Mouse (Mus musculus): ENCODE measurements around the gene Adprh. TPM values are rescaled to one million over a fixed set of nuclear protein-coding genes. Genes with fewer than 3 reads are reported as not detected.

The Adprh gene
- 28.8 and 31.0 TPM in 2 replicates for polyA plus RNA-seq (2015; fragmentation: Nextera tagmentation; extraction: Ambion mirVana)

DNA sequence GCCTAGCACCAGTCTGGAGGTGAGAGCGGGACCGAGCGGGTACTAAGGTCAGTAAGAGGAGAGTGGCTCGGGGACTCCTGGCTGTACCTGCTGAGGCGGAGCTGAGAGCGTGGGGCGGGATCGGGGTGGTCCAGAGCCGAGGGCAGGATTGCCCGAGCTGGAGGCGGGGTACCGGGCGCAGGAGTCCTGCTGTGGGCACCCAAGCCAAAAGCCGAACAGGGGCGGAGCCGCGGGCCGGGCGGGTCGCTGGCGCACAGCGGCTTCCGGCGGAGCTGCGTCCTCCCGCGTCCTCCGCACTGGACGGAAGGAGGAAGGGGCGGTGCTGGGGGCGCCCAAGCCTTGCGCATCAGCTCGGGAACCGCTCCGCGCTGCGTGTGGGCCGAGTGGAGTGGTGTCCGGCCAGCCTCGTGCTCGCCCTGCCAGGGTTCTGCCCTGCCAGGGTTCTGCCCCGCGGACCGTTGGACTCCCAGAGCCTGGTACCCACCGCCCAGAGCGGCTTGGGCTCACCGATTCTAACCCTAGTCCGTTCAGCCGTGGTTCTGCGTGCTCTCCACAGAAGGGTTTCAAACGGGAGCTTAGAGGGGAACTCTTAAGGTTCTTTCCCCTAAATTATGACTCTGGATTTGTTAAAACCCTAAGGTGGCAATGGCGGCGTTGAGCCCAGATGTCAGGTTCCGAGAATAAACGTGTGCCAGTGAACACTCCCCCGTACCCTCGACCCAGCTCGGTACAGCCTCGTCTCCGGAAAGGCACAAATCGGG, at the start of gene Adprh:
Gene Adprh, minus strand, starts transcription at position 262 of the 761 bp plus-strand sequence.
- Histone ChIP-seq H3K4me1 (ENCODE audit: control insufficient read depth, low read depth, low read length) (peaks cover 18% of the 10 kb centered on the region), H3K27me3 (ENCODE audit: control insufficient read depth, insufficient read depth, low read depth, low read length) (no peaks in the 10 kb centered on the region), H3K36me3 (ENCODE audit: control insufficient read depth, insufficient read depth) (no peaks in the 10 kb centered on the region), H3K27ac (ENCODE audit: low read length) (peak within 1 kb of the TSS; percentile 87), H3K4me2 (ENCODE audit: low read depth, low read length) (peak within 1 kb of the TSS; percentile 85), H3K4me3 (ENCODE audit: low read depth, low read length) (peak within 1 kb of the TSS; percentile 82), H3K9me3 (replicated peaks; ENCODE audit: control insufficient read depth, low read length) (no peaks in the 10 kb centered on the region), H3K9ac (ENCODE audit: low read depth, low read length) (peak within 1 kb of the TSS; percentile 93)
- ATAC-seq (ENCODE audit: low read depth), result peak; percentile 93
- under 1% methylated on average over 61 of the region's 61 CpGs for WGBS (ENCODE audit: insufficient replicate concordance)

DNA sequence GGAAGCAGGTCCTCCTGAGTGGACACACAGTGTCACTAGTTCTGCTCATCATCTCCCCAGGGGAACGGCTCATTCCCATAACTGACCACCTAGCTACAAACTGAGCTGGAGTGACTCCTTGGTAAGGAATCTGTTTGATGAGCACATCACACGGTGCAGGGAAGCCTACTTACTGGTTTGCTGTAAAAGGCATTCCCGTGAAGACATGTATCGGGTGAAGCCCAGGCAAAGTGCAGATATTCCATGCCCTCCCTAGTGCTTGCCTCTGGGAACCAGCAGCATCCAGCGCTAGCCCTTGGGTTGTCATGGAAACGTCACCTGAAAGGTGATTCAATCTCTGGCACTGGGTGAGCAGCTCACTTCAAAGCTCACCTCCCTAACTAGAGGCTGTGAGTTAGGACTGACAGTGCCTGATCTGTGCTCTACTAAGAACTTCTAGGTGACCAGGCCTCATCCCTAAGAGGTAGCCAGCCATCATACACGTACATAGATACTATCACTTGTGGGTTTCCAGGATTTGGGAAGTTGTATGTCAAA, 44.2 kb upstream of the Adprh start:
- Histone ChIP-seq H3K27ac (ENCODE audit: low read length) (no peak overlapping the region), H3K4me2 (ENCODE audit: low read depth, low read length) (no peak overlapping the region), H3K36me3 (ENCODE audit: control insufficient read depth, insufficient read depth) (peaks cover 8% of the 10 kb centered on the region), H3K4me1 (ENCODE audit: control insufficient read depth, low read depth, low read length) (no peaks in the 10 kb centered on the region), H3K9ac (ENCODE audit: low read depth, low read length) (no peak overlapping the region), H3K4me3 (ENCODE audit: low read depth, low read length) (no peak overlapping the region), H3K27me3 (ENCODE audit: control insufficient read depth, insufficient read depth, low read depth, low read length) (no peaks in the 10 kb centered on the region), H3K9me3 (replicated peaks; ENCODE audit: control insufficient read depth, low read length) (no peaks in the 10 kb centered on the region)
- no peak for ATAC-seq (ENCODE audit: low read depth)
- WGBS (ENCODE audit: insufficient replicate concordance), result 73% methylated on average over 7 of the region's 7 CpGs

DNA sequence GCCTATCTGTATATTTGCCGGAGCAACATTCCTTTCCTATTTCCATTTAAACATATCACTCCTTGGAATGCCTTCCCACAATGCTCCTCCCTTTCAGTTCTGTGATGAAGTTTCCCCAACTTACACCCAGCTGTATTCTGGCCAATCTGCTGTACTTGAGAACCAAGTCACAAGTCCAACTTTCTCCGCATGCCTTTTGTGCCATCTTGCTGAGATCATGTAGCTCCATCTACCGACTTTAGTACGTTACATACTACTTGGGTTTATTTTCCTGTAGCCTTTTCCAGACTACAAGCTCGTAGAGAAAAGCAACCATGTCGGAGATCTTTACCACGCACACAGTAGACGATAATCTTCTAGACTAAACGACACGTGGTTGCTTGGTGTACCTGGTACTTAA, 41.4 kb upstream of the Adprh start:
- no peak for ATAC-seq (ENCODE audit: low read depth)
- H3K4me2 ChIP-seq (ENCODE audit: low read depth, low read length), result no peak overlapping the region
- 73% methylated on average over 10 of the region's 10 CpGs for WGBS (ENCODE audit: insufficient replicate concordance)

GRCm38 (mm10) chr16:38492551-38492950, 40.0 kb upstream of the Adprh start:
- H3K36me3 ChIP-seq (ENCODE audit: control insufficient read depth, insufficient read depth), result peaks cover 2% of the 10 kb centered on the region
- H3K9ac ChIP-seq (ENCODE audit: low read depth, low read length), result no peak overlapping the region
- H3K4me3 ChIP-seq (ENCODE audit: low read depth, low read length), result no peak overlapping the region
- H3K9me3 ChIP-seq (replicated peaks; ENCODE audit: control insufficient read depth, low read length), result no peaks in the 10 kb centered on the region
- no peak overlapping the region for H3K4me2 ChIP-seq (ENCODE audit: low read depth, low read length)
- 56% methylated on average over 3 of the region's 3 CpGs for WGBS (ENCODE audit: insufficient replicate concordance)
- H3K4me1 ChIP-seq (ENCODE audit: control insufficient read depth, low read depth, low read length), result no peaks in the 10 kb centered on the region
- H3K27ac ChIP-seq (ENCODE audit: low read length), result no peak overlapping the region
- no peak for ATAC-seq (ENCODE audit: low read depth)
- H3K27me3 ChIP-seq (ENCODE audit: control insufficient read depth, insufficient read depth, low read depth, low read length), result no peaks in the 10 kb centered on the region

More for the DNA sequence above, 41.4 kb upstream of the Adprh start:
- no peaks in the 10 kb centered on the region for H3K4me1 ChIP-seq (ENCODE audit: control insufficient read depth, low read depth, low read length)
- peaks cover 6% of the 10 kb centered on the region for H3K36me3 ChIP-seq (ENCODE audit: control insufficient read depth, insufficient read depth)
- no peaks in the 10 kb centered on the region for H3K9me3 ChIP-seq (replicated peaks; ENCODE audit: control insufficient read depth, low read length)
- no peaks in the 10 kb centered on the region for H3K27me3 ChIP-seq (ENCODE audit: control insufficient read depth, insufficient read depth, low read depth, low read length)
- no peak overlapping the region for H3K27ac ChIP-seq (ENCODE audit: low read length)
- no peak overlapping the region for H3K4me3 ChIP-seq (ENCODE audit: low read depth, low read length)
- H3K9ac ChIP-seq (ENCODE audit: low read depth, low read length), result no peak overlapping the region

DNA sequence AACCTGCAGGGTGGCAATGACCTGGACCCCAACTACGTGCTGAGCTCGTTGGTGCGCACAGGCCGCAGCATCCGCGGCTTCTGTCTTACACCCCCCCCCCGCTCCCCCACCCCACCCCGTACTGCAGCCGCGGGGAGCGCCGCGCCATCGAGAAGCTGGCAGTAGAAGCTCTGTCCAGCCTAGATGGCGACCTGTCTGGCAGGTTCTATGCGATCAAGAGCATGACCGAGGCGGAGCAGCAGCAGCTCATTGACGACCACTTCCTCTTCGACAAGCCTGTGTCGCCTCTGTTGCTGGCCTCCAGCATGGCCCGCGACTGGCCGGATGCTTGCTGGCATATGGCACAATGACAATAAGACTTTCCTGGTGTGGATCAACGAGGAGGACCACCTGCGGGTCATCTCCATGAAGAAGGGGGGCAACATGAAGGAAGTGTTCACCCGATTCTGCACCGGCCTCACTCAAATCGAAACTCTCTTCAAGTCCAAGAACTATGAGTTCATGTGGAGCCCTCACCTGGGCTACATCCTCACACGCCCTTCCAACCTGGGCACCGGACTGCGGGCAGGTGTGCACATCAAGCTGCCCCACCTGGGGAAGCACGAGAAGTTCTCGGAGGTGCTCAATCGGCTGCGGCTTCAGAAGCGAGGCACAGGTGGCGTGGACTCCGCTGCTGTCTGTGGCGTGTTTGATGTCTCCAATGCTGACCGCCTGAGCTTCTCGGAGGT, 31.2 kb upstream of the Adprh start:
- no peak overlapping the region for H3K27ac ChIP-seq (ENCODE audit: low read length)

GRCm38 (mm10) chr16:38482780-38483562, 30.5 kb upstream of the Adprh start:
- peak overlapping the region; percentile 45 for H3K4me3 ChIP-seq (ENCODE audit: low read depth, low read length)
- H3K36me3 ChIP-seq (ENCODE audit: control insufficient read depth, insufficient read depth), result no peaks in the 10 kb centered on the region
- no peak overlapping the region for H3K9ac ChIP-seq (ENCODE audit: low read depth, low read length)
- peak overlapping the region; percentile 70 for H3K4me2 ChIP-seq (ENCODE audit: low read depth, low read length)
- WGBS (ENCODE audit: insufficient replicate concordance), result 17% methylated on average over 32 of the region's 32 CpGs
- no peak for ATAC-seq (ENCODE audit: low read depth)
- H3K4me1 ChIP-seq (ENCODE audit: control insufficient read depth, low read depth, low read length), result peaks cover 15% of the 10 kb centered on the region
- peaks cover 19% of the 10 kb centered on the region for H3K27me3 ChIP-seq (ENCODE audit: control insufficient read depth, insufficient read depth, low read depth, low read length)
- no peaks in the 10 kb centered on the region for H3K9me3 ChIP-seq (replicated peaks; ENCODE audit: control insufficient read depth, low read length)
- H3K27ac ChIP-seq (ENCODE audit: low read length), result no peak overlapping the region

More for the DNA sequence above, 31.2 kb upstream of the Adprh start:
- Histone ChIP-seq H3K4me1 (ENCODE audit: control insufficient read depth, low read depth, low read length) (peaks cover 15% of the 10 kb centered on the region), H3K4me2 (ENCODE audit: low read depth, low read length) (peak overlapping the region; percentile 70), H3K36me3 (ENCODE audit: control insufficient read depth, insufficient read depth) (no peaks in the 10 kb centered on the region), H3K27me3 (ENCODE audit: control insufficient read depth, insufficient read depth, low read depth, low read length) (peaks cover 19% of the 10 kb centered on the region), H3K9ac (ENCODE audit: low read depth, low read length) (no peak overlapping the region), H3K9me3 (replicated peaks; ENCODE audit: control insufficient read depth, low read length) (no peaks in the 10 kb centered on the region), H3K4me3 (ENCODE audit: low read depth, low read length) (peak overlapping the region; percentile 45)
- no peak for ATAC-seq (ENCODE audit: low read depth)
- WGBS (ENCODE audit: insufficient replicate concordance), result 21% methylated on average over 42 of the region's 42 CpGs

- Histone ChIP-seq H3K9ac (ENCODE audit: low read depth, low read length) (no peak overlapping the region), H3K9me3 (replicated peaks; ENCODE audit: control insufficient read depth, low read length) (no peaks in the 10 kb centered on the region), H3K36me3 (ENCODE audit: control insufficient read depth, insufficient read depth) (no peaks in the 10 kb centered on the region), H3K4me2 (ENCODE audit: low read depth, low read length) (peak overlapping the region; percentile 19; the same call in 1 of the 2 replicates), H3K4me3 (ENCODE audit: low read depth, low read length) (no peak overlapping the region), H3K27me3 (ENCODE audit: control insufficient read depth, insufficient read depth, low read depth, low read length) (peaks cover 19% of the 10 kb centered on the region), H3K27ac (ENCODE audit: low read length) (no peak overlapping the region), H3K4me1 (ENCODE audit: control insufficient read depth, low read depth, low read length) (peaks cover 22% of the 10 kb centered on the region)
- 25% methylated on average over 4 of the region's 4 CpGs for WGBS (ENCODE audit: insufficient replicate concordance)
- peak; percentile 75 for ATAC-seq (ENCODE audit: low read depth)
Observed at GRCm38 (mm10) chr16:38481327-38481726, 28.8 kb upstream of the Adprh start.

- H3K4me3 ChIP-seq (ENCODE audit: low read depth, low read length), result no peak overlapping the region
- H3K27ac ChIP-seq (ENCODE audit: low read length), result no peak overlapping the region
- 75% methylated on average over 3 of the region's 3 CpGs for WGBS (ENCODE audit: insufficient replicate concordance)
- peaks cover 23% of the 10 kb centered on the region for H3K4me1 ChIP-seq (ENCODE audit: control insufficient read depth, low read depth, low read length)
- no peak for ATAC-seq (ENCODE audit: low read depth)
- no peak overlapping the region for H3K9ac ChIP-seq (ENCODE audit: low read depth, low read length)
- H3K36me3 ChIP-seq (ENCODE audit: control insufficient read depth, insufficient read depth), result no peaks in the 10 kb centered on the region
- no peaks in the 10 kb centered on the region for H3K27me3 ChIP-seq (ENCODE audit: control insufficient read depth, insufficient read depth, low read depth, low read length)
- no peaks in the 10 kb centered on the region for H3K9me3 ChIP-seq (replicated peaks; ENCODE audit: control insufficient read depth, low read length)
- H3K4me2 ChIP-seq (ENCODE audit: low read depth, low read length), result no peak overlapping the region
Observed at GRCm38 (mm10) chr16:38478296-38478695, 25.8 kb upstream of the Adprh start.

Measured in liver, embryonic 16.5 days (tissue).